Mouse (Mus musculus) erythroblast, embryonic 14.5 days (primary cell): ENCODE data around the gene 1110032A03Rik.

ENCODE experiments used
- GATA1 ChIP-seq: IDR thresholded peaks from 2 replicates; pipeline ENCODE4 v1.6.1; 2012; ENCODE audit warnings: low read length, inconsistent platforms, mixed read lengths
- TAL1 ChIP-seq: IDR thresholded peaks from 3 replicates; pipeline ENCODE4 v1.6.1; 2012; ENCODE audit warnings: low read length, inconsistent platforms, mixed read lengths

DNA sequence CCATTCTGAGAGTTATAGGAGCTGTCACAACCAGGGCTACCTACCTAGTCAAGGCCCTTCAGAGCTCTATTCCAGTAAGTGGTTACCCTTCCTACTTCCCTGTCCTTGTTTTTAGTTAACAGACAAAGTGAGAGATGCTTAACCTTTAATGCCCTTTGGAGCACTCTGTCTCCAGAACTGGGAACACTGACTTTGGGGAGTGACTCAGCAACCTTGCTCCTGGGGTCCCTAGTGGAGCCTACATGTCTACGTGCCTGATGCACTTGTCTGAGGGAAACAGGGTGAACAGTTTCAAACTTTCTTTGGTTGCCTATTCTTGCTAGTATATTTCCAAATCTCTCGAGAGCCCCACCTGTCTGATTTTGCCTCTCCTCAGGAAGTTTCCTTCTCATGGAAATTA lies 32.6 kb downstream of the 1110032A03Rik start:
- TF ChIP-seq GATA1 (no peak), TAL1 (no peak)
